Mouse (Mus musculus) heart, embryonic 16.5 days (tissue): ENCODE data around the gene Timm29. TPM values are rescaled to one million over a fixed set of nuclear protein-coding genes. Genes with fewer than 3 reads are reported as not detected.

Experiments used
- ATAC-seq: fragments of 200-750 bp; cut with Nextera tagmentation; replicated peaks from 2 replicates; pipeline ENCODE4 v1.8.0; 2017; ENCODE audit warnings: moderate number of reproducible peaks; ENCODE audit not compliant: insufficient read depth, low FRiP score; ENCODE audit errors: extremely low read depth
- H3K27ac ChIP-seq: fragments of 300-500 bp; sonication (generic); 2 replicates; pipeline ENCODE4 v1.5.1; 2014; ENCODE audit warnings: mild to moderate bottlenecking, low read length, control low read depth, moderate library complexity
- H3K27me3 ChIP-seq: fragments of 300-500 bp; sonication (generic); 2 replicates; pipeline ENCODE4 v1.6.1; 2014; ENCODE audit warnings: low read length, mixed read lengths; ENCODE audit not compliant: control insufficient read depth, insufficient read depth
- H3K36me3 ChIP-seq: fragments of 300-500 bp; sonication (generic); 2 replicates; pipeline ENCODE4 v1.6.1; 2014; ENCODE audit not compliant: control insufficient read depth, insufficient read depth
- H3K4me1 ChIP-seq: fragments of 300-500 bp; sonication (generic); 2 replicates; pipeline ENCODE4 v1.6.1; 2014; ENCODE audit warnings: low read length, mixed read lengths; ENCODE audit not compliant: control insufficient read depth, insufficient read depth
- H3K4me2 ChIP-seq: fragments of 300-500 bp; sonication (generic); 2 replicates; pipeline ENCODE4 v1.6.1; 2014; ENCODE audit warnings: low read depth, mild to moderate bottlenecking, control low read depth, low read length
- H3K4me3 ChIP-seq: fragments of 300-500 bp; sonication (generic); 2 replicates; pipeline ENCODE4 v1.5.1; 2014; ENCODE audit warnings: mild to moderate bottlenecking, control low read depth, low read length
- H3K9ac ChIP-seq: fragments of 300-500 bp; sonication (generic); 2 replicates; pipeline ENCODE4 v1.6.1; 2014; ENCODE audit warnings: low read length, control low read depth
- H3K9me3 ChIP-seq: fragments of 300-500 bp; sonication (generic); replicated peaks from 2 replicates; pipeline ENCODE4 v1.6.1; 2016; ENCODE audit warnings: low read length; ENCODE audit not compliant: control insufficient read depth
- WGBS: fragments of 180-500 bp; shearing (Covaris S2); extraction: QIAGEN DNeasy Blood & Tissue Kit; methylation state at CpG from one replicate; pipeline ENCODE4 v1.1.7; 2014; 5-methylcytosine and 5-hydroxymethylcytosine counted together
- polyA plus RNA-seq: library from polyadenylated mRNA; unstranded; fragments of >200 nt; fragmentation: Nextera tagmentation; extraction: Ambion mirVana; gene quantifications from 2 replicates; pipeline ENCODE4 v1.2.1, GENCODE M21; 2015

The Timm29 gene
- polyA plus RNA-seq, 1 experiment from 2014 or later, result 28.4 TPM

- no peaks in the 10 kb centered on the region for H3K36me3 ChIP-seq
- WGBS, result 60% methylated on average over 5 of the region's 5 CpGs
- no peak overlapping the region for H3K27ac ChIP-seq
- no peak for ATAC-seq
- H3K4me1 ChIP-seq, result no peaks in the 10 kb centered on the region
- H3K4me2 ChIP-seq, result no peak overlapping the region
- H3K9ac ChIP-seq, result no peak overlapping the region
- H3K27me3 ChIP-seq, result no peaks in the 10 kb centered on the region
- no peaks in the 10 kb centered on the region for H3K9me3 ChIP-seq
- no peak overlapping the region for H3K4me3 ChIP-seq
These were observed 11.6 kb downstream of the Timm29 start for GRCm38 (mm10) chr9:21604119-21604518.

- H3K4me3 ChIP-seq, result no peak overlapping the region
- no peaks in the 10 kb centered on the region for H3K9me3 ChIP-seq
- WGBS, result 73% methylated on average over 5 of the region's 5 CpGs
- no peak overlapping the region for H3K4me2 ChIP-seq
- H3K27ac ChIP-seq, result no peak overlapping the region
- H3K9ac ChIP-seq, result no peak overlapping the region
- no peaks in the 10 kb centered on the region for H3K4me1 ChIP-seq
- ATAC-seq, result no peak
- no peaks in the 10 kb centered on the region for H3K36me3 ChIP-seq
- no peaks in the 10 kb centered on the region for H3K27me3 ChIP-seq
These were observed 13.3 kb downstream of the Timm29 start for GRCm38 (mm10) chr9:21605865-21606264.

GRCm38 (mm10) chr9:21606648-21607047 is 14.1 kb downstream of the Timm29 start:
- Histone ChIP-seq H3K9me3 (no peaks in the 10 kb centered on the region), H3K4me2 (no peak overlapping the region), H3K4me3 (no peak overlapping the region), H3K9ac (no peak overlapping the region), H3K36me3 (no peaks in the 10 kb centered on the region), H3K27me3 (no peaks in the 10 kb centered on the region), H3K4me1 (no peaks in the 10 kb centered on the region), H3K27ac (no peak overlapping the region)
- WGBS, result 64% methylated on average over 1 of the region's 1 CpGs
- no peak for ATAC-seq

- no peaks in the 10 kb centered on the region for H3K27me3 ChIP-seq
- 82% methylated on average over 1 of the region's 1 CpGs for WGBS
- H3K36me3 ChIP-seq, result no peaks in the 10 kb centered on the region
- H3K9me3 ChIP-seq, result no peaks in the 10 kb centered on the region
- no peaks in the 10 kb centered on the region for H3K4me1 ChIP-seq
- H3K9ac ChIP-seq, result no peak overlapping the region
- no peak overlapping the region for H3K27ac ChIP-seq
- H3K4me2 ChIP-seq, result no peak overlapping the region
- H3K4me3 ChIP-seq, result no peak overlapping the region
- ATAC-seq, result no peak
These were observed 17.3 kb downstream of the Timm29 start for GRCm38 (mm10) chr9:21609861-21610260.

- ATAC-seq, result no peak
- H3K4me2 ChIP-seq, result peak overlapping the region; percentile 76
- H3K9ac ChIP-seq, result peak overlapping the region; percentile 86
- peaks cover 13% of the 10 kb centered on the region for H3K4me1 ChIP-seq
- 75% methylated on average over 15 of the region's 15 CpGs for WGBS
- H3K27me3 ChIP-seq, result no peaks in the 10 kb centered on the region
- H3K4me3 ChIP-seq, result peak overlapping the region; percentile 68
- H3K36me3 ChIP-seq, result no peaks in the 10 kb centered on the region
- H3K27ac ChIP-seq, result peak overlapping the region; percentile 96
- no peaks in the 10 kb centered on the region for H3K9me3 ChIP-seq
These were observed 22.5 kb downstream of the Timm29 start for GRCm38 (mm10) chr9:21614864-21615616.

GRCm38 (mm10) chr9:21615617-21616231 is 23.2 kb downstream of the Timm29 start, which contains the start of gene Smarca4:
Gene Smarca4, plus strand, starts transcription at chr9:21616169.
- Histone ChIP-seq H3K36me3 (no peaks in the 10 kb centered on the region), H3K4me2 (peak within 1 kb of the TSS; percentile 76), H3K4me1 (peaks cover 13% of the 10 kb centered on the region), H3K27me3 (no peaks in the 10 kb centered on the region), H3K9ac (peak within 1 kb of the TSS; percentile 86), H3K4me3 (peak within 1 kb of the TSS; percentile 72), H3K9me3 (no peaks in the 10 kb centered on the region), H3K27ac (peak within 1 kb of the TSS; percentile 96)
- WGBS, result under 1% methylated on average over 37 of the region's 45 CpGs
- peak; percentile 96 for ATAC-seq

- Histone ChIP-seq H3K36me3 (no peaks in the 10 kb centered on the region), H3K9me3 (no peaks in the 10 kb centered on the region), H3K27ac (peak overlapping the region; percentile 93), H3K9ac (peak overlapping the region; percentile 85), H3K4me1 (peaks cover 13% of the 10 kb centered on the region), H3K4me2 (peak overlapping the region; percentile 73), H3K27me3 (no peaks in the 10 kb centered on the region), H3K4me3 (peak overlapping the region; percentile 72)
- under 1% methylated on average over 53 of the region's 57 CpGs for WGBS
- peak; percentile 81 for ATAC-seq
These were observed 23.8 kb downstream of the Timm29 start for GRCm38 (mm10) chr9:21616232-21616781.

- peak overlapping the region; percentile 93 for H3K27ac ChIP-seq
- no peaks in the 10 kb centered on the region for H3K9me3 ChIP-seq
- no peaks in the 10 kb centered on the region for H3K27me3 ChIP-seq
- peak overlapping the region; percentile 72 for H3K4me3 ChIP-seq
- peaks cover 13% of the 10 kb centered on the region for H3K4me1 ChIP-seq
- no peak for ATAC-seq
- WGBS, result 5% methylated on average over 10 of the region's 10 CpGs
- H3K36me3 ChIP-seq, result no peaks in the 10 kb centered on the region
- peak overlapping the region; percentile 73 for H3K4me2 ChIP-seq
- H3K9ac ChIP-seq, result peak overlapping the region; percentile 85
These were observed 24.5 kb downstream of the Timm29 start for GRCm38 (mm10) chr9:21617066-21617465.

GRCm38 (mm10) chr9:21620229-21620628 is 27.7 kb downstream of the Timm29 start:
- no peaks in the 10 kb centered on the region for H3K36me3 ChIP-seq
- H3K9ac ChIP-seq, result no peak overlapping the region
- H3K27ac ChIP-seq, result no peak overlapping the region
- H3K4me1 ChIP-seq, result peaks cover 16% of the 10 kb centered on the region
- WGBS, result 80% methylated on average over 4 of the region's 4 CpGs
- no peak overlapping the region for H3K4me2 ChIP-seq
- no peak for ATAC-seq
- H3K4me3 ChIP-seq, result no peak overlapping the region
- no peaks in the 10 kb centered on the region for H3K9me3 ChIP-seq
- H3K27me3 ChIP-seq, result no peaks in the 10 kb centered on the region
